Comparison of ENCODE assay signal across 9 mouse cellular contexts in the genomic region with DNA sequence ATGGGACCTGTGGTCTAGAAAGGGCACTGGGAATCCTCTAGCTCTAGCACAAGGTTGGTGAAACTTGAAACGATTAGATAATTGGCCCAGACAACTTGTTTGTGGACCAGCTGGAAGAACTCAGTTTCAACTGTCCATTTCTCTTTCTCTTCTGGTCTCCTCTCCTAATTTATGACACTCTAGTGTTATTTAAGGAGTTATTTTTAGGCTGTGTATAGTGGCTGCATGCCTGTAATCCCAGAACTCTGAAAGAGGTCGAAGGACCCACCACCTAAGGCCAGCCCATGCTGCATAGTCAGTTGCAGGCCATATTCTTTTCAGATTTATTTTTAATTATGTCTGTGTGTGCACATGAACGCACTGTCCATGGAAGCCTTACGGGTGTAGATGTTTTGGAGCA. TPM values are rescaled to one million over a fixed set of nuclear protein-coding genes. Genes with fewer than 3 reads are reported as not detected.
A peak's percentile ranks its signal among the peaks of the same experiment; 100 is the strongest.
DNase-seq lines count a peak whose midpoint lies in the region; ATAC-seq and TF ChIP-seq lines count a peak whose summit lies in the region.
"Had no signal": no experiment of that assay in that cellular context is flagged by ENCODE, and none has a peak within 500 bp of the region (broad histone marks: within the 10 kb centered on the region; RNA-seq: fewer than 3 reads in every experiment).

No protein-coding gene starts in this region.

- H3K4me2 ChIP-seq in forebrain, postnatal 0 days (ENCODE audit: low read depth): peak overlapping the region; percentile 94; the same call in 1 of the 2 replicates
- H3K4me2 ChIP-seq in limb, embryonic 11.5 days (ENCODE audit: low read depth, severe bottlenecking): no peak overlapping the region; the same call in 1 of the 2 replicates
- H3K4me2 ChIP-seq in neural tube, embryonic 12.5 days (replicated peaks): peak overlapping the region; percentile 87

- WGBS in kidney, adult 2 months: 29% methylated on average over 4 of the region's 4 CpGs
- WGBS in forebrain, postnatal 0 days: 92% methylated on average over 4 of the region's 4 CpGs
- 92% methylated on average over 4 of the region's 4 CpGs for WGBS in limb, embryonic 11.5 days
- WGBS in neural tube, embryonic 12.5 days: 86% methylated on average over 4 of the region's 4 CpGs

- peak overlapping the region; percentile 94; the same call in 1 of the 2 replicates for H3K27ac ChIP-seq in kidney, adult 2 months (ENCODE audit: insufficient read depth, low read depth, low read length)
- H3K27ac ChIP-seq in forebrain, postnatal 0 days (ENCODE audit: low read depth, low read length): no peak overlapping the region
- no peak overlapping the region for H3K27ac ChIP-seq in limb, embryonic 11.5 days (replicated peaks; ENCODE audit: low read depth, low read length)
- H3K27ac ChIP-seq in neural tube, embryonic 12.5 days: no peak overlapping the region
- H3K27ac ChIP-seq in left cerebral cortex, adult 2 months: no peak overlapping the region

- intact Hi-C loops in left cerebral cortex, adult 2 months (cut with DNase I): no loop called here

- H3K27me3 ChIP-seq in kidney, adult 2 months (replicated peaks; ENCODE audit: control insufficient read depth, insufficient read depth, low read length): no peaks in the 10 kb centered on the region
- H3K27me3 ChIP-seq in forebrain, postnatal 0 days (ENCODE audit: insufficient read depth, low read length): no peaks in the 10 kb centered on the region
- no peaks in the 10 kb centered on the region for H3K27me3 ChIP-seq in limb, embryonic 11.5 days (ENCODE audit: control insufficient read depth, insufficient read depth, low read length)
- no peaks in the 10 kb centered on the region for H3K27me3 ChIP-seq in neural tube, embryonic 12.5 days (replicated peaks)

- H3K4me3 ChIP-seq in kidney, adult 2 months (ENCODE audit: insufficient read depth, low read depth, low read length): no peak overlapping the region
- H3K4me3 ChIP-seq in forebrain, postnatal 0 days (ENCODE audit: low read depth, low read length): no peak overlapping the region
- H3K4me3 ChIP-seq in limb, embryonic 11.5 days (ENCODE audit: low read depth, low read length): peak overlapping the region; percentile 96; the same call in 1 of the 2 replicates
- H3K4me3 ChIP-seq in neural tube, embryonic 12.5 days: peak overlapping the region; percentile 97; the same call in 1 of the 2 replicates
- no peak overlapping the region for H3K4me3 ChIP-seq in left cerebral cortex, adult 2 months

- TF ChIP-seq CTCF in kidney, adult 2 months (conservative IDR thresholded peaks at IDR 0.05; ENCODE audit: insufficient read depth, insufficient read length, low read depth, low read length): no peak
- no peak for TF ChIP-seq CTCF in forebrain, postnatal 0 days (IDR thresholded peaks at IDR 0.05; ENCODE audit: low read depth)
- TF ChIP-seq CTCF in left cerebral cortex, adult 2 months (IDR thresholded peaks at IDR 0.05): no peak

- no peak overlapping the region for H3K9ac ChIP-seq in forebrain, postnatal 0 days
- no peak overlapping the region for H3K9ac ChIP-seq in limb, embryonic 11.5 days (ENCODE audit: low read length)
- H3K9ac ChIP-seq in neural tube, embryonic 12.5 days: peak overlapping the region; percentile 91

- H3K4me1 ChIP-seq in kidney, adult 2 months (ENCODE audit: control insufficient read depth, insufficient read depth, low read length): peaks cover 25% of the 10 kb centered on the region
- H3K4me1 ChIP-seq in forebrain, postnatal 0 days (ENCODE audit: insufficient read depth): peaks cover 17% of the 10 kb centered on the region; the same call in 1 of the 2 replicates
- H3K4me1 ChIP-seq in limb, embryonic 11.5 days (ENCODE audit: control insufficient read depth, insufficient read depth, low read length): no peaks in the 10 kb centered on the region; the same call in 1 of the 2 replicates
- H3K4me1 ChIP-seq in neural tube, embryonic 12.5 days: peaks cover 18% of the 10 kb centered on the region

- H3K9me3 ChIP-seq in forebrain, postnatal 0 days (ENCODE audit: low read length): no peaks in the 10 kb centered on the region
- H3K9me3 ChIP-seq in limb, embryonic 11.5 days (ENCODE audit: control insufficient read depth, low read length): no peaks in the 10 kb centered on the region
- no peaks in the 10 kb centered on the region for H3K9me3 ChIP-seq in neural tube, embryonic 12.5 days

- peaks cover 3% of the 10 kb centered on the region for H3K36me3 ChIP-seq in kidney, adult 2 months (ENCODE audit: control insufficient read depth, insufficient read depth, low read length)
- H3K36me3 ChIP-seq in forebrain, postnatal 0 days (ENCODE audit: insufficient read depth): peaks cover 3% of the 10 kb centered on the region; the same call in 1 of the 2 replicates
- no peaks in the 10 kb centered on the region for H3K36me3 ChIP-seq in limb, embryonic 11.5 days (ENCODE audit: control insufficient read depth, insufficient read depth, low read length)
- H3K36me3 ChIP-seq in neural tube, embryonic 12.5 days: peaks cover 5% of the 10 kb centered on the region

- no peak for TF ChIP-seq POLR2A in kidney, adult 2 months (IDR thresholded peaks at IDR 0.05; ENCODE audit: low read depth, low read length)

- peak; percentile 52 for DNase-seq in kidney, adult 2 months
- no peak for DNase-seq in kidney, adult 18-20 months
- no peak for DNase-seq in forebrain, postnatal 0 days
- DNase-seq in limb, embryonic 11.5 days (ENCODE audit: low spot score): no peak
- DNase-seq in left cerebral cortex, adult 2 months (ENCODE audit: extremely low spot score in 1 of 2, low spot score in 2 of 2): no peak
- no peak for DNase-seq in adrenal gland, adult 8-10 months
- DNase-seq: layer of hippocampus, postnatal 36 days had no signal

- ATAC-seq in forebrain, postnatal 0 days: no peak
- no peak for ATAC-seq in limb, embryonic 11.5 days (ENCODE audit: insufficient number of reproducible peaks, low FRiP score, low TSS enrichment, low read depth)
- ATAC-seq in neural tube, embryonic 12.5 days (ENCODE audit: low FRiP score, low read depth): no peak
- ATAC-seq in frontal cortex, adult (ENCODE audit: low TSS enrichment): no peak

RNA-seq across cellular contexts. Expression of a gene that starts 0.9 kb away (rescaled TPM):
- 15.1 and 15.4 TPM in 2 replicates for polyA plus RNA-seq in kidney, adult 2 months (2012; rRNA removed)
- 71.1 and 94.0 TPM in 2 replicates for total RNA-seq in forebrain, postnatal 0 days (2014; rRNA removed)
- 12.4 and 13.9 TPM in 2 replicates for polyA plus RNA-seq in forebrain, postnatal 0 days (2015; fragmentation: Nextera tagmentation; extraction: Ambion mirVana)
- polyA plus RNA-seq in limb, embryonic 11.5 days (2014; fragmentation: Nextera tagmentation; extraction: Ambion mirVana): 29.9 and 30.1 TPM in 2 replicates
- 22.1 and 25.4 TPM in 2 replicates for polyA plus RNA-seq in neural tube, embryonic 12.5 days (2016; fragmentation: Nextera tagmentation; extraction: Ambion mirVana)
- total RNA-seq in left cerebral cortex, adult 2 months (2021): 10 to 100 TPM; 56.0 to 61.1 TPM
- total RNA-seq in adrenal gland, adult 8-10 months (2022): 10 to 100 TPM; 44.2 to 59.4 (median 50.1) TPM

RNA-seq across cellular contexts. Expression of a gene that starts 32.8 kb away (rescaled TPM):
- not detected in 2 replicates for polyA plus RNA-seq in kidney, adult 2 months (2012; rRNA removed)
- total RNA-seq in forebrain, postnatal 0 days (2014; rRNA removed): not detected in 2 replicates
- polyA plus RNA-seq in forebrain, postnatal 0 days (2015; fragmentation: Nextera tagmentation; extraction: Ambion mirVana): not detected in 2 replicates
- polyA plus RNA-seq in limb, embryonic 11.5 days (2014; fragmentation: Nextera tagmentation; extraction: Ambion mirVana): not detected in 2 replicates
- not detected in 2 replicates for polyA plus RNA-seq in neural tube, embryonic 12.5 days (2016; fragmentation: Nextera tagmentation; extraction: Ambion mirVana)
- total RNA-seq in left cerebral cortex, adult 2 months (2021): not detected
- not detected for total RNA-seq in adrenal gland, adult 8-10 months (2022)
- total RNA-seq: layer of hippocampus, postnatal 36 days had no signal

RNA-seq across cellular contexts. Expression of a gene that starts 53.3 kb away (rescaled TPM):
- polyA plus RNA-seq in kidney, adult 2 months (2012; rRNA removed): 9.5 and 9.7 TPM in 2 replicates
- 26.8 and 38.1 TPM in 2 replicates for total RNA-seq in forebrain, postnatal 0 days (2014; rRNA removed)
- 25.2 and 31.6 TPM in 2 replicates for polyA plus RNA-seq in forebrain, postnatal 0 days (2015; fragmentation: Nextera tagmentation; extraction: Ambion mirVana)
- 49.8 and 58.5 TPM in 2 replicates for polyA plus RNA-seq in limb, embryonic 11.5 days (2014; fragmentation: Nextera tagmentation; extraction: Ambion mirVana)
- 35.3 and 38.4 TPM in 2 replicates for polyA plus RNA-seq in neural tube, embryonic 12.5 days (2016; fragmentation: Nextera tagmentation; extraction: Ambion mirVana)
- total RNA-seq in left cerebral cortex, adult 2 months (2021): 10 to 100 TPM; 15.0 to 18.8 TPM
- 10 to 100 TPM; 21.6 to 28.6 (median 24.8) TPM for total RNA-seq in adrenal gland, adult 8-10 months (2022)

Comparison
In these comparisons a context has a peak if more than half of its experiments do, and no peak if none do; other contexts are left out.
1. H3K4me3 ChIP-seq: peak in limb, embryonic 11.5 days (single experiment) and neural tube, embryonic 12.5 days (single experiment); none in kidney, adult 2 months (single experiment), forebrain, postnatal 0 days (single experiment) and left cerebral cortex, adult 2 months (single experiment).